Mouse (Mus musculus) ES-E14 (cell line): ENCODE data around the gene Irf4. TPM values are rescaled to one million over a fixed set of nuclear protein-coding genes. Genes with fewer than 3 reads are reported as not detected.

Experiments
- DNase-seq: peaks from one replicate; pipeline ENCODE4 v3.0.0-alpha.2; 2013; ENCODE audit warnings: low read depth, low spot score
- H3K27ac ChIP-seq: 2 replicates; pipeline ENCODE4 v1.5.1; 2012; ENCODE audit warnings: low read depth, mild to moderate bottlenecking, low read length, moderate library complexity, mixed read lengths; ENCODE audit not compliant: poor library complexity, insufficient read depth, severe bottlenecking
- H3K36me3 ChIP-seq: 2 replicates; pipeline ENCODE4 v1.6.1; 2012; ENCODE audit warnings: mild to moderate bottlenecking, low read length, moderate library complexity, mixed read lengths; ENCODE audit not compliant: control insufficient read depth, poor library complexity, insufficient read depth, severe bottlenecking
- H3K4me1 ChIP-seq, 2 experiments: fragments of 150-350 bp in 1 of 2; sonication (generic) in 1 of 2; 2 replicates each; pipeline ENCODE4 v1.6.1; 2012; ENCODE audit warnings: low read length in 2 of 2, mild to moderate bottlenecking in 1 of 2, mixed read lengths in 1 of 2; ENCODE audit not compliant: control insufficient read depth in 2 of 2, insufficient read depth in 2 of 2, poor library complexity in 1 of 2
- H3K4me3 ChIP-seq, 2 experiments: fragments of 150-350 bp in 1 of 2; sonication (generic) in 1 of 2; 2 replicates each; pipeline ENCODE4 v1.5.1; 2012; ENCODE audit warnings: low read length in 2 of 2, low read depth in 1 of 2, mild to moderate bottlenecking in 1 of 2, mixed read lengths in 1 of 2; ENCODE audit not compliant: insufficient read depth in 1 of 2, poor library complexity in 1 of 2, severe bottlenecking in 1 of 2
- H3K9ac ChIP-seq: 2 replicates; pipeline ENCODE4 v1.6.1; 2012; ENCODE audit warnings: low read depth, mild to moderate bottlenecking, low read length, mixed read lengths; ENCODE audit not compliant: poor library complexity, insufficient read depth, severe bottlenecking
- H3K9me3 ChIP-seq: fragments of 150-350 bp; sonication (generic); 2 replicates; pipeline ENCODE4 v1.6.1; 2012; ENCODE audit warnings: low read depth, mild to moderate bottlenecking, low read length; ENCODE audit not compliant: control insufficient read depth, insufficient read depth
- CHD2 ChIP-seq: IDR thresholded peaks from 2 replicates; pipeline ENCODE4 v1.6.1; 2014; ENCODE audit warnings: mild to moderate bottlenecking, low read depth, low read length, inconsistent platforms
- HCFC1 ChIP-seq: IDR thresholded peaks from 2 replicates; pipeline ENCODE4 v1.6.1; 2012; ENCODE audit warnings: low read length, inconsistent platforms, borderline replicate concordance; ENCODE audit not compliant: insufficient read depth
- MAFK ChIP-seq: IDR thresholded peaks from 2 replicates; pipeline ENCODE4 v1.6.1; 2014; ENCODE audit warnings: mild to moderate bottlenecking, low read depth, low read length, inconsistent platforms; ENCODE audit not compliant: insufficient read depth
- ZC3H11A ChIP-seq: IDR thresholded peaks from 2 replicates; pipeline ENCODE4 v1.6.1; 2012; ENCODE audit warnings: low read depth, mild to moderate bottlenecking, inconsistent platforms, low read length, borderline replicate concordance
- ZNF384 ChIP-seq: IDR thresholded peaks from 2 replicates; pipeline ENCODE4 v1.6.1; 2012; ENCODE audit warnings: low read depth, low read length, inconsistent platforms
- in situ Hi-C, 2 experiments: fragments of 600-800 bp; cut with MboI; formaldehyde crosslinking; loops; one replicate each; pipeline ENCODE4 v1.15.1; 2025; ENCODE audit warnings: low sequenced_read_pairs in 2 of 2, inconsistent platforms in 1 of 2; ENCODE audit not compliant: unreplicated experiment in 2 of 2
- total RNA-seq: library from RNA; depleted of rRNA; stranded (reverse); fragments of 300-350 nt; gene quantifications from 2 replicates; pipeline ENCODE4 v1.2.3, GENCODE M21; 2012

The Irf4 gene
- total RNA-seq, 1 experiment, result 0.45 TPM

DNA sequence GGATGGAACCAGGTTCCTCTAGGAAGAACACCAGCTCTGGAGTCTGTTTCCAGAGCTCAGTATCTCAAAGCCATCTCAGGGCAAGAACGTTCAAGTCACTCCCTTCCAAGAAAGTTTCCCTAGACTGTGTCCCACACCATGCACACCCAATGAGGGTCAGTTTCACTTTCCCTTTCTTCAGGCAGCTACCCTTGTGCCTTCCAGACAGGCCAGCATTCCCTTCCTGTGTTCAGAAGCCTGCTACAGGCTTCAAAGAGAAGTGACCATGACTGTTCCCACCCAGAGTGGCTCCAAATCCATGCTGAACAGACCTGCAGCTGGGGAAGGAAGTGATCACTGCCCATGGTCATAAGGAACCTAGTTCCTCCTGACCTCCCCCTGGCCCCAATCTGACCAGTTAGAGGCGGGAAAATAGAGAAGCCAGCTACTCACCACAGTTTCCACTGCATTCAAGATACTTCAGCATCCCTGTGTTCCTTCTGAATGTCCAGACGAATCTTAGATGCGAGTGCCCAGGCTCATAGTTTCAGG, 10.7 kb upstream of the Irf4 start:
- DNase-seq, result no peak
- Histone ChIP-seq H3K9ac (no peak overlapping the region), H3K4me3 (no peak overlapping the region), H3K9me3 (no peaks in the 10 kb centered on the region), H3K36me3 (no peaks in the 10 kb centered on the region), H3K27ac (no peak overlapping the region), H3K4me1 (no peaks in the 10 kb centered on the region)
- in situ Hi-C loops, result no loop called here
- TF ChIP-seq HCFC1, result no peak
- no peak for TF ChIP-seq MAFK
- no peak for TF ChIP-seq ZNF384
- TF ChIP-seq ZC3H11A, result no peak
- no peak for TF ChIP-seq CHD2

DNA sequence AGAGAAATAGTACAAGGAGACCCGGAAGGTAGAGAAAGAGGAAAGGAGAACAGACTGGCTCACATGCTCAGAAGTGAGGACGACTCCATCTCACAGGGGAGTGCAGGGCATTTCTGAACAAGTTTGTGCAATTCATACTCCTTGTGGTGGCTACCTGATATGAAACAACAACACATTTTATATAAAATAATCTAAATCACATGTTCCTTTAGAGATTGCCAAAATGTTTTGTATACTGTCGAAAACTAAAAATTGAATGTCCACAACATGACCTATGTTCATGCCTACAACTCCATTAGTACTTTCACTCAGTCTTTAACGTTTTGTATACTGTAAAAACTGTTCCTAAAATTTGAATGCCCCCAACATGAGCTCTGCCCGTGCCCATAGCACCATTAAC, 7.9 kb upstream of the Irf4 start:
- H3K9ac ChIP-seq, result no peak overlapping the region
- no peaks in the 10 kb centered on the region for H3K4me1 ChIP-seq
- H3K36me3 ChIP-seq, result no peaks in the 10 kb centered on the region
- in situ Hi-C loops, result no loop called here
- no peak overlapping the region for H3K4me3 ChIP-seq
- no peak overlapping the region for H3K27ac ChIP-seq
- DNase-seq, result no peak
- no peaks in the 10 kb centered on the region for H3K9me3 ChIP-seq
- no peak for TF ChIP-seq HCFC1
- TF ChIP-seq MAFK, result no peak
- no peak for TF ChIP-seq CHD2
- TF ChIP-seq ZC3H11A, result no peak
- TF ChIP-seq ZNF384, result no peak

GRCm38 (mm10) chr13:30742411-30742970, 6.5 kb upstream of the Irf4 start:
- TF ChIP-seq ZNF384 (no peak), CHD2 (no peak), ZC3H11A (no peak), HCFC1 (no peak), MAFK (no peak)

GRCm38 (mm10) chr13:30745121-30745520, 3.9 kb upstream of the Irf4 start:
- no peak for DNase-seq

More at GRCm38 (mm10) chr13:30742411-30742970, 6.5 kb upstream of the Irf4 start:
- no peak overlapping the region for H3K4me3 ChIP-seq
- H3K4me1 ChIP-seq, result no peaks in the 10 kb centered on the region
- H3K9me3 ChIP-seq, result no peaks in the 10 kb centered on the region
- H3K9ac ChIP-seq, result no peak overlapping the region
- no peaks in the 10 kb centered on the region for H3K36me3 ChIP-seq
- H3K27ac ChIP-seq, result no peak overlapping the region
- in situ Hi-C loops, result no loop called here
- no peak for DNase-seq

More at GRCm38 (mm10) chr13:30745121-30745520, 3.9 kb upstream of the Irf4 start:
- Histone ChIP-seq H3K27ac (no peak overlapping the region), H3K4me1 (peaks cover 0 to 3% of the 10 kb centered on the region in 2 experiments; a peak in 1 of 4 replicates), H3K36me3 (no peaks in the 10 kb centered on the region), H3K9me3 (no peaks in the 10 kb centered on the region), H3K9ac (no peak overlapping the region), H3K4me3 (no peak overlapping the region)
- TF ChIP-seq MAFK, result no peak
- no peak for TF ChIP-seq ZNF384
- no peak for TF ChIP-seq ZC3H11A
- no peak for TF ChIP-seq CHD2
- TF ChIP-seq HCFC1, result no peak
- in situ Hi-C loops, result no loop called here
